ENCODE assay signal across 8 mouse cellular contexts in genomic region chr7:16129421-16129845, GRCm38 (mm10). TPM values are rescaled to one million over a fixed set of nuclear protein-coding genes. Genes with fewer than 3 reads are reported as not detected.
DNase-seq lines count a peak whose midpoint lies in the region; ATAC-seq and TF ChIP-seq lines count a peak whose summit lies in the region.

Gene Slc8a2 (plus strand): TSS chr7:16129826.

- no peaks in the 10 kb centered on the region for H3K9me3 ChIP-seq in heart, embryonic 12.5 days (replicated peaks)
- no peaks in the 10 kb centered on the region for H3K9me3 ChIP-seq in kidney, embryonic 16.5 days (ENCODE audit: low read length)
- no peaks in the 10 kb centered on the region for H3K9me3 ChIP-seq in liver, embryonic 11.5 days (ENCODE audit: control insufficient read depth, low read length)

- DNase-seq in B cell, adult 2 months, result peak; percentile 77 to 80
- peak; percentile 91 for DNase-seq in brain, embryonic 14.5 days (ENCODE audit: low read depth)
- DNase-seq in liver, embryonic 11.5 days (ENCODE audit: low spot score), result peak; percentile 77
- peak; percentile 56 for DNase-seq in naive thymus-derived CD4-positive, alpha-beta T cell, adult 2 months (ENCODE audit: low read depth)
- DNase-seq in telencephalon, adult 2 months (ENCODE audit: low read depth, low spot score), result peak; percentile 89

- H3K36me3 ChIP-seq in heart, embryonic 12.5 days, result peaks cover 26% of the 10 kb centered on the region
- H3K36me3 ChIP-seq in kidney, embryonic 16.5 days (ENCODE audit: insufficient read depth, low read length), result peaks cover 5% of the 10 kb centered on the region; the same call in 1 of the 2 replicates
- H3K36me3 ChIP-seq in liver, embryonic 11.5 days (ENCODE audit: control insufficient read depth, insufficient read depth, low read length), result no peaks in the 10 kb centered on the region

- no peak for TF ChIP-seq CTCF in brain, embryonic 14.5 days (IDR thresholded peaks at IDR 0.05; ENCODE audit: borderline replicate concordance, extremely low read depth, insufficient read depth, insufficient read length)
- TF ChIP-seq CTCF in embryonic fibroblast, embryonic 13.5 days (IDR thresholded peaks at IDR 0.05; ENCODE audit: borderline replicate concordance, insufficient read depth, low read length), result no peak

- H3K4me2 ChIP-seq in heart, embryonic 12.5 days, result peak within 1 kb of the TSS; percentile 86
- peak within 1 kb of the TSS; percentile 95 for H3K4me2 ChIP-seq in kidney, embryonic 16.5 days (replicated peaks; ENCODE audit: low read depth, low read length)
- peak within 1 kb of the TSS; percentile 69 for H3K4me2 ChIP-seq in liver, embryonic 11.5 days

- peak within 1 kb of the TSS; percentile 1; the same call in 1 of the 2 replicates for H3K4me3 ChIP-seq in embryonic fibroblast, embryonic 13.5 days (ENCODE audit: insufficient read depth, low read length)
- H3K4me3 ChIP-seq in heart, embryonic 12.5 days, result peak within 1 kb of the TSS; percentile 59
- peak within 1 kb of the TSS; percentile 64 for H3K4me3 ChIP-seq in kidney, embryonic 16.5 days (ENCODE audit: low read length)
- H3K4me3 ChIP-seq in liver, embryonic 11.5 days (ENCODE audit: low read depth, low read length), result peak within 1 kb of the TSS; percentile 49

- 2% methylated on average over 12 of the region's 12 CpGs for WGBS in heart, embryonic 12.5 days
- WGBS in kidney, embryonic 16.5 days, result 0% methylated on average over 12 of the region's 12 CpGs
- WGBS in liver, embryonic 11.5 days, result 4% methylated on average over 12 of the region's 12 CpGs

- no peaks in the 10 kb centered on the region for H3K4me1 ChIP-seq in embryonic fibroblast, embryonic 13.5 days (ENCODE audit: control insufficient read depth, insufficient read depth, low read length)
- H3K4me1 ChIP-seq in heart, embryonic 12.5 days (replicated peaks), result peaks cover 36% of the 10 kb centered on the region
- peaks cover 26% of the 10 kb centered on the region for H3K4me1 ChIP-seq in kidney, embryonic 16.5 days (ENCODE audit: insufficient read depth, low read length)
- H3K4me1 ChIP-seq in liver, embryonic 11.5 days (replicated peaks; ENCODE audit: control insufficient read depth, insufficient read depth, low read length), result 0 out of 2 replicates have a peak, but pooled peaks cover 7% of the 10 kb centered on the region

- no peak for TF ChIP-seq POLR2A in brain, embryonic 14.5 days (IDR thresholded peaks at IDR 0.05; ENCODE audit: borderline replicate concordance, extremely low read depth, insufficient read depth, insufficient read length, poor library complexity, severe bottlenecking)
- TF ChIP-seq POLR2A in embryonic fibroblast, embryonic 13.5 days (IDR thresholded peaks at IDR 0.05; ENCODE audit: low read depth, low read length), result no peak

- H3K27me3 ChIP-seq in heart, embryonic 12.5 days (replicated peaks), result peaks cover 28% of the 10 kb centered on the region
- H3K27me3 ChIP-seq in kidney, embryonic 16.5 days (ENCODE audit: insufficient read depth, low read length), result peaks cover 3% of the 10 kb centered on the region; the same call in 1 of the 2 replicates
- peaks cover 32% of the 10 kb centered on the region for H3K27me3 ChIP-seq in liver, embryonic 11.5 days (replicated peaks; ENCODE audit: control insufficient read depth, insufficient read depth, low read length)

- H3K9ac ChIP-seq in heart, embryonic 12.5 days, result peak within 1 kb of the TSS; percentile 74
- peak within 1 kb of the TSS; percentile 76 for H3K9ac ChIP-seq in kidney, embryonic 16.5 days (replicated peaks; ENCODE audit: low read length)
- H3K9ac ChIP-seq in liver, embryonic 11.5 days (ENCODE audit: low read depth, low read length), result no peak within 1 kb of the TSS; the same call in none of the 2 replicates

- peak; percentile 83 for ATAC-seq in heart, embryonic 12.5 days (ENCODE audit: insufficient number of reproducible peaks, low FRiP score)
- ATAC-seq in kidney, embryonic 16.5 days (ENCODE audit: low FRiP score, low TSS enrichment), result peak; percentile 85
- ATAC-seq in liver, embryonic 11.5 days (replicated peaks; ENCODE audit: low FRiP score), result peak; percentile 77

- H3K27ac ChIP-seq in embryonic fibroblast, embryonic 13.5 days (ENCODE audit: insufficient read depth, low read length), result no peak within 1 kb of the TSS
- H3K27ac ChIP-seq in heart, embryonic 12.5 days (ENCODE audit: poor library complexity, severe bottlenecking), result peak within 1 kb of the TSS; percentile 87
- H3K27ac ChIP-seq in kidney, embryonic 16.5 days (ENCODE audit: low read length), result peak within 1 kb of the TSS; percentile 78
- H3K27ac ChIP-seq in liver, embryonic 11.5 days (ENCODE audit: low read depth, low read length), result no peak within 1 kb of the TSS

RNA-seq across cellular contexts. Expression of gene Slc8a2, which starts in this region (rescaled TPM):
- 25.7 and 34.0 TPM in 2 replicates for polyA plus RNA-seq in brain, embryonic 14.5 days (2012; rRNA removed)
- polyA plus RNA-seq in embryonic fibroblast, embryonic 13.5 days (2011; ENCODE audit: insufficient read length, low read depth, missing spikeins), result 0.35 TPM in 1 of 2 replicates, not detected in the other
- 0.28 and 0.30 TPM in 2 replicates for polyA plus RNA-seq in heart, embryonic 12.5 days (2016; fragmentation: Nextera tagmentation; extraction: Ambion mirVana)
- polyA plus RNA-seq in kidney, embryonic 16.5 days (2015; fragmentation: Nextera tagmentation; extraction: Ambion mirVana), result 0.12 and 0.17 TPM in 2 replicates
- polyA plus RNA-seq in liver, embryonic 11.5 days (2014; fragmentation: Nextera tagmentation; extraction: Ambion mirVana), result 0.07 and 0.18 TPM in 2 replicates

Comparison
In these comparisons a context has a peak if more than half of its experiments do, and no peak if none do; other contexts are left out.
1. RNA of gene Slc8a2 (polyA plus RNA-seq): 25.7 to 34.0 TPM in brain, embryonic 14.5 days; 0.35 TPM in embryonic fibroblast, embryonic 13.5 days, 0.28 to 0.30 TPM in heart, embryonic 12.5 days, 0.12 to 0.17 TPM in kidney, embryonic 16.5 days and 0.07 to 0.18 TPM in liver, embryonic 11.5 days; every median in the first group is over 10 times any median in the second.
2. Peak in ATAC-seq, H3K4me3 ChIP-seq, H3K27ac ChIP-seq, H3K9ac ChIP-seq and H3K4me2 ChIP-seq in heart, embryonic 12.5 days; RNA of the gene not detected or under 1 TPM.
3. Peak in ATAC-seq, H3K4me3 ChIP-seq, H3K27ac ChIP-seq, H3K9ac ChIP-seq and H3K4me2 ChIP-seq in kidney, embryonic 16.5 days; RNA of the gene not detected or under 1 TPM.
4. Peak in DNase-seq, ATAC-seq, H3K4me3 ChIP-seq and H3K4me2 ChIP-seq in liver, embryonic 11.5 days; RNA of the gene not detected or under 1 TPM.
5. H3K4me3 ChIP-seq: peak in every context shown above with its lines; median percentile 64 in kidney, embryonic 16.5 days; 59 in heart, embryonic 12.5 days; 49 in liver, embryonic 11.5 days; 1 in embryonic fibroblast, embryonic 13.5 days.
6. Peak in every context shown above with its lines, with median percentiles within 50 percentile points of each other: DNase-seq, ATAC-seq and H3K4me2 ChIP-seq.